Mouse (Mus musculus): ENCODE results near the gene Sorl1. TPM values are rescaled to one million over a fixed set of nuclear protein-coding genes. Genes with fewer than 3 reads are reported as not detected.

Gene Sorl1
- polyA plus RNA-seq, 1 experiment from 2014 or later: 7.6 TPM

- Histone ChIP-seq H3K9ac (ENCODE audit: low read depth, low read length) (no peak overlapping the region), H3K9me3 (ENCODE audit: control insufficient read depth, low read length) (no peaks in the 10 kb centered on the region), H3K4me2 (replicated peaks; ENCODE audit: low read depth, low read length) (no peak overlapping the region), H3K27me3 (ENCODE audit: control insufficient read depth, insufficient read depth, low read length) (no peaks in the 10 kb centered on the region), H3K27ac (ENCODE audit: low read depth, low read length) (no peak overlapping the region), H3K36me3 (ENCODE audit: control insufficient read depth, insufficient read depth, low read length) (no peaks in the 10 kb centered on the region), H3K4me1 (replicated peaks; ENCODE audit: control insufficient read depth, insufficient read depth, low read length) (no peaks in the 10 kb centered on the region), H3K4me3 (ENCODE audit: low read depth, low read length) (no peak overlapping the region)
- 94% methylated on average over 5 of the region's 5 CpGs for WGBS
- DNase-seq (ENCODE audit: low spot score) (no peak), ATAC-seq (ENCODE audit: low FRiP score) (no peak)
These were observed 10.8 kb downstream of the Sorl1 start for GRCm38 (mm10) chr9:42113316-42113715.

- Histone ChIP-seq H3K9ac (ENCODE audit: low read depth, low read length) (no peak overlapping the region), H3K9me3 (ENCODE audit: control insufficient read depth, low read length) (no peaks in the 10 kb centered on the region), H3K27me3 (ENCODE audit: control insufficient read depth, insufficient read depth, low read length) (no peaks in the 10 kb centered on the region), H3K36me3 (ENCODE audit: control insufficient read depth, insufficient read depth, low read length) (no peaks in the 10 kb centered on the region), H3K4me3 (ENCODE audit: low read depth, low read length) (no peak overlapping the region), H3K4me1 (replicated peaks; ENCODE audit: control insufficient read depth, insufficient read depth, low read length) (no peaks in the 10 kb centered on the region), H3K4me2 (replicated peaks; ENCODE audit: low read depth, low read length) (no peak overlapping the region), H3K27ac (ENCODE audit: low read depth, low read length) (no peak overlapping the region)
- no peak for DNase-seq (ENCODE audit: low spot score)
- no peak for ATAC-seq (ENCODE audit: low FRiP score)
- WGBS: 92% methylated on average over 6 of the region's 6 CpGs
These were observed 11.4 kb downstream of the Sorl1 start for GRCm38 (mm10) chr9:42112691-42113090.

GRCm38 (mm10) chr9:42111256-42111655 lies 12.8 kb downstream of the Sorl1 start:
- no peaks in the 10 kb centered on the region for H3K27me3 ChIP-seq (ENCODE audit: control insufficient read depth, insufficient read depth, low read length)
- ATAC-seq (ENCODE audit: low FRiP score): no peak
- 91% methylated on average over 7 of the region's 7 CpGs for WGBS

GRCm38 (mm10) chr9:42109837-42110451 lies 14.2 kb downstream of the Sorl1 start:
- 59% methylated on average over 9 of the region's 9 CpGs for WGBS
- DNase-seq (ENCODE audit: low spot score): no peak
- ATAC-seq (ENCODE audit: low FRiP score): no peak
- Histone ChIP-seq H3K27me3 (ENCODE audit: control insufficient read depth, insufficient read depth, low read length) (no peaks in the 10 kb centered on the region), H3K9me3 (ENCODE audit: control insufficient read depth, low read length) (no peaks in the 10 kb centered on the region), H3K4me2 (replicated peaks; ENCODE audit: low read depth, low read length) (no peak overlapping the region), H3K4me3 (ENCODE audit: low read depth, low read length) (no peak overlapping the region), H3K27ac (ENCODE audit: low read depth, low read length) (no peak overlapping the region), H3K36me3 (ENCODE audit: control insufficient read depth, insufficient read depth, low read length) (no peaks in the 10 kb centered on the region), H3K4me1 (replicated peaks; ENCODE audit: control insufficient read depth, insufficient read depth, low read length) (no peaks in the 10 kb centered on the region), H3K9ac (ENCODE audit: low read depth, low read length) (no peak overlapping the region)

More at GRCm38 (mm10) chr9:42111256-42111655, 12.8 kb downstream of the Sorl1 start:
- H3K27ac ChIP-seq (ENCODE audit: low read depth, low read length): no peak overlapping the region
- no peak overlapping the region for H3K4me3 ChIP-seq (ENCODE audit: low read depth, low read length)
- H3K36me3 ChIP-seq (ENCODE audit: control insufficient read depth, insufficient read depth, low read length): no peaks in the 10 kb centered on the region
- no peak overlapping the region for H3K4me2 ChIP-seq (replicated peaks; ENCODE audit: low read depth, low read length)
- no peak for DNase-seq (ENCODE audit: low spot score)
- no peak overlapping the region for H3K9ac ChIP-seq (ENCODE audit: low read depth, low read length)
- no peaks in the 10 kb centered on the region for H3K4me1 ChIP-seq (replicated peaks; ENCODE audit: control insufficient read depth, insufficient read depth, low read length)
- no peaks in the 10 kb centered on the region for H3K9me3 ChIP-seq (ENCODE audit: control insufficient read depth, low read length)

- ATAC-seq (ENCODE audit: low FRiP score): no peak
These were observed 15.0 kb downstream of the Sorl1 start for GRCm38 (mm10) chr9:42109131-42109530.

GRCm38 (mm10) chr9:42108369-42108951 lies 15.6 kb downstream of the Sorl1 start:
- no peaks in the 10 kb centered on the region for H3K4me1 ChIP-seq (replicated peaks; ENCODE audit: control insufficient read depth, insufficient read depth, low read length)
- ATAC-seq (ENCODE audit: low FRiP score): no peak
- H3K4me3 ChIP-seq (ENCODE audit: low read depth, low read length): no peak overlapping the region
- H3K9me3 ChIP-seq (ENCODE audit: control insufficient read depth, low read length): no peaks in the 10 kb centered on the region
- no peak overlapping the region for H3K4me2 ChIP-seq (replicated peaks; ENCODE audit: low read depth, low read length)
- WGBS: 60% methylated on average over 6 of the region's 6 CpGs
- H3K9ac ChIP-seq (ENCODE audit: low read depth, low read length): no peak overlapping the region
- H3K27me3 ChIP-seq (ENCODE audit: control insufficient read depth, insufficient read depth, low read length): no peaks in the 10 kb centered on the region
- H3K27ac ChIP-seq (ENCODE audit: low read depth, low read length): no peak overlapping the region
- H3K36me3 ChIP-seq (ENCODE audit: control insufficient read depth, insufficient read depth, low read length): no peaks in the 10 kb centered on the region
- DNase-seq (ENCODE audit: low spot score): no peak

More at GRCm38 (mm10) chr9:42109131-42109530, 15.0 kb downstream of the Sorl1 start:
- Histone ChIP-seq H3K4me1 (replicated peaks; ENCODE audit: control insufficient read depth, insufficient read depth, low read length) (no peaks in the 10 kb centered on the region), H3K4me2 (replicated peaks; ENCODE audit: low read depth, low read length) (no peak overlapping the region), H3K9ac (ENCODE audit: low read depth, low read length) (no peak overlapping the region), H3K9me3 (ENCODE audit: control insufficient read depth, low read length) (no peaks in the 10 kb centered on the region), H3K36me3 (ENCODE audit: control insufficient read depth, insufficient read depth, low read length) (no peaks in the 10 kb centered on the region), H3K27ac (ENCODE audit: low read depth, low read length) (no peak overlapping the region), H3K27me3 (ENCODE audit: control insufficient read depth, insufficient read depth, low read length) (no peaks in the 10 kb centered on the region), H3K4me3 (ENCODE audit: low read depth, low read length) (no peak overlapping the region)
- no peak for DNase-seq (ENCODE audit: low spot score)
- WGBS: 69% methylated on average over 5 of the region's 5 CpGs

GRCm38 (mm10) chr9:42107062-42107461 lies 17.0 kb downstream of the Sorl1 start:
- DNase-seq (ENCODE audit: low spot score): no peak
- no peaks in the 10 kb centered on the region for H3K27me3 ChIP-seq (ENCODE audit: control insufficient read depth, insufficient read depth, low read length)
- H3K36me3 ChIP-seq (ENCODE audit: control insufficient read depth, insufficient read depth, low read length): no peaks in the 10 kb centered on the region
- H3K9ac ChIP-seq (ENCODE audit: low read depth, low read length): no peak overlapping the region
- H3K4me1 ChIP-seq (replicated peaks; ENCODE audit: control insufficient read depth, insufficient read depth, low read length): no peaks in the 10 kb centered on the region
- H3K4me2 ChIP-seq (replicated peaks; ENCODE audit: low read depth, low read length): no peak overlapping the region
- no peak for ATAC-seq (ENCODE audit: low FRiP score)
- no peak overlapping the region for H3K27ac ChIP-seq (ENCODE audit: low read depth, low read length)
- H3K9me3 ChIP-seq (ENCODE audit: control insufficient read depth, low read length): no peaks in the 10 kb centered on the region
- H3K4me3 ChIP-seq (ENCODE audit: low read depth, low read length): no peak overlapping the region
- 98% methylated on average over 10 of the region's 10 CpGs for WGBS

- Histone ChIP-seq H3K27me3 (ENCODE audit: control insufficient read depth, insufficient read depth, low read length) (no peaks in the 10 kb centered on the region), H3K36me3 (ENCODE audit: control insufficient read depth, insufficient read depth, low read length) (no peaks in the 10 kb centered on the region), H3K9me3 (ENCODE audit: control insufficient read depth, low read length) (no peaks in the 10 kb centered on the region), H3K9ac (ENCODE audit: low read depth, low read length) (no peak overlapping the region), H3K4me1 (replicated peaks; ENCODE audit: control insufficient read depth, insufficient read depth, low read length) (no peaks in the 10 kb centered on the region), H3K27ac (ENCODE audit: low read depth, low read length) (no peak overlapping the region), H3K4me2 (replicated peaks; ENCODE audit: low read depth, low read length) (no peak overlapping the region), H3K4me3 (ENCODE audit: low read depth, low read length) (no peak overlapping the region)
- 94% methylated on average over 7 of the region's 7 CpGs for WGBS
- no peak for DNase-seq (ENCODE audit: low spot score)
- ATAC-seq (ENCODE audit: low FRiP score): no peak
These were observed 17.8 kb downstream of the Sorl1 start for GRCm38 (mm10) chr9:42106305-42106704.

GRCm38 (mm10) chr9:42103546-42103945 lies 20.6 kb downstream of the Sorl1 start:
- Histone ChIP-seq H3K4me3 (ENCODE audit: low read depth, low read length) (no peak overlapping the region), H3K27me3 (ENCODE audit: control insufficient read depth, insufficient read depth, low read length) (no peaks in the 10 kb centered on the region), H3K4me2 (replicated peaks; ENCODE audit: low read depth, low read length) (no peak overlapping the region), H3K27ac (ENCODE audit: low read depth, low read length) (no peak overlapping the region), H3K9me3 (ENCODE audit: control insufficient read depth, low read length) (no peaks in the 10 kb centered on the region), H3K9ac (ENCODE audit: low read depth, low read length) (no peak overlapping the region), H3K4me1 (replicated peaks; ENCODE audit: control insufficient read depth, insufficient read depth, low read length) (no peaks in the 10 kb centered on the region), H3K36me3 (ENCODE audit: control insufficient read depth, insufficient read depth, low read length) (no peaks in the 10 kb centered on the region)
- 93% methylated on average over 7 of the region's 7 CpGs for WGBS
- DNase-seq (ENCODE audit: low spot score): no peak
- ATAC-seq (ENCODE audit: low FRiP score): no peak
